In the genomic region with DNA sequence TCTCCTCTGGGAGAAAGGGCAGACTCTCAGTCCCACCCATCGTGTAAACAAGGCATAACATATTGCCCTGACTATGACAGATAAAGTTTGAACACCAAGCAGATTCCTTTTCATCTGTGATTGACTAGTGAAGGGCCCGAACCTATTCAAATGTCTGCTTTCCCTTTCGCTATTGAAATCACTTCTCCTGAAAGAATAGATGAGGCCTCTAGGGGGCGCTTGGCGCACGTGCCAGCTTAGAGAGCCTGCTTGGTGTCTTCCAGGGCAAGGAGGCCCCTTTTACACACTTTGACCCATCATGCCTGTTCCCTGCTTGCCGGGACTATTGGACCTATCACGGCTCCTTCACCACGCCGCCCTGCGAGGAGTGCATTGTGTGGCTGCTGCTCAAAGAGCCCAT, we compare ENCODE assay signal across 8 mouse cellular contexts. TPM values are rescaled to one million over a fixed set of nuclear protein-coding genes. Genes with fewer than 3 reads are reported as not detected.
A peak's percentile ranks its signal among the peaks of the same experiment; 100 is the strongest.
DNase-seq lines count a peak whose midpoint lies in the region; ATAC-seq and TF ChIP-seq lines count a peak whose summit lies in the region.

No protein-coding gene starts in this region.

- H3K27ac ChIP-seq in intestine, postnatal 0 days (ENCODE audit: low read depth, low read length), result no peak overlapping the region
- no peak overlapping the region for H3K27ac ChIP-seq in liver, embryonic 11.5 days (ENCODE audit: low read depth, low read length)

- ATAC-seq in intestine, postnatal 0 days, result peak; percentile 86
- ATAC-seq in liver, embryonic 11.5 days (replicated peaks; ENCODE audit: low FRiP score), result peak; percentile 69

- TF ChIP-seq POLR2A in myocyte (IDR thresholded peaks at IDR 0.05; ENCODE audit: insufficient read length, low read depth), result no peak

- DNase-seq in urinary bladder, adult 18-20 months (ENCODE audit: low spot score in 2 of 2), result peak; percentile 49 to 58
- DNase-seq in urinary bladder, postnatal 10 days (ENCODE audit: low spot score), result no peak
- DNase-seq in embryo, embryonic 10.5 days (ENCODE audit: low spot score), result peak; percentile 85
- DNase-seq in gastrocnemius, postnatal 4 days (ENCODE audit: low spot score in 2 of 2), result peak; percentile 43 to 71
- no peak for DNase-seq in liver, embryonic 11.5 days (ENCODE audit: low spot score)
- DNase-seq in spleen, postnatal 4 days (ENCODE audit: low spot score in 2 of 2), result peak; percentile 81 to 91

- H3K27me3 ChIP-seq in intestine, postnatal 0 days (replicated peaks; ENCODE audit: control insufficient read depth, insufficient read depth, low read length), result no peaks in the 10 kb centered on the region
- no peaks in the 10 kb centered on the region for H3K27me3 ChIP-seq in liver, embryonic 11.5 days (replicated peaks; ENCODE audit: control insufficient read depth, insufficient read depth, low read length)
- H3K27me3 ChIP-seq in myocyte (ENCODE audit: control insufficient read depth, insufficient read depth, insufficient read length), result no peaks in the 10 kb centered on the region

- peak overlapping the region; percentile 51 for H3K4me2 ChIP-seq in intestine, postnatal 0 days (replicated peaks; ENCODE audit: low read depth)
- H3K4me2 ChIP-seq in liver, embryonic 11.5 days, result peak overlapping the region; percentile 60
- peak overlapping the region; percentile 59 for H3K4me2 ChIP-seq in myocyte (ENCODE audit: low read depth)

- WGBS in intestine, postnatal 0 days, result 19% methylated on average over 11 of the region's 11 CpGs
- WGBS in liver, embryonic 11.5 days, result 24% methylated on average over 11 of the region's 11 CpGs

- no peak overlapping the region for H3ac ChIP-seq in myocyte (ENCODE audit: control insufficient read depth, insufficient read length)

- H3K9ac ChIP-seq in intestine, postnatal 0 days (ENCODE audit: low read depth, low read length), result no peak overlapping the region
- no peak overlapping the region for H3K9ac ChIP-seq in liver, embryonic 11.5 days (ENCODE audit: low read depth, low read length)

- H3K4me3 ChIP-seq in intestine, postnatal 0 days (ENCODE audit: low read depth, low read length), result no peak overlapping the region
- H3K4me3 ChIP-seq in liver, embryonic 11.5 days (ENCODE audit: low read depth, low read length), result 0 out of 2 replicates have a peak overlapping the region, but pooled peaks have one; percentile 20
- H3K4me3 ChIP-seq in myocyte, result peak overlapping the region; percentile 1

- no peaks in the 10 kb centered on the region for H3K36me3 ChIP-seq in intestine, postnatal 0 days (ENCODE audit: control insufficient read depth, insufficient read depth)
- H3K36me3 ChIP-seq in liver, embryonic 11.5 days (ENCODE audit: control insufficient read depth, insufficient read depth, low read length), result no peaks in the 10 kb centered on the region
- no peaks in the 10 kb centered on the region for H3K36me3 ChIP-seq in myocyte (ENCODE audit: control insufficient read depth, insufficient read depth)

- peak; percentile 86 for TF ChIP-seq CTCF in intestine, postnatal 0 days (IDR thresholded peaks at IDR 0.05; ENCODE audit: low read depth)

- no peaks in the 10 kb centered on the region for H3K79me2 ChIP-seq in myocyte (ENCODE audit: control insufficient read depth, insufficient read depth)

- H3K4me1 ChIP-seq in intestine, postnatal 0 days (replicated peaks; ENCODE audit: control insufficient read depth, insufficient read depth, low read length), result no peaks in the 10 kb centered on the region
- H3K4me1 ChIP-seq in liver, embryonic 11.5 days (replicated peaks; ENCODE audit: control insufficient read depth, insufficient read depth, low read length), result 0 out of 2 replicates have a peak, but pooled peaks cover 1% of the 10 kb centered on the region

- H3K9me3 ChIP-seq in intestine, postnatal 0 days (ENCODE audit: control insufficient read depth), result no peaks in the 10 kb centered on the region
- H3K9me3 ChIP-seq in liver, embryonic 11.5 days (ENCODE audit: control insufficient read depth, low read length), result no peaks in the 10 kb centered on the region

TF ChIP-seq in myocyte, 11 proteins besides CTCF, POLR2A, EP300 and RAD21:
- TF ChIP-seq REST (IDR thresholded peaks at IDR 0.05; ENCODE audit: insufficient read depth, insufficient read length) (no peak), E2F4 (IDR thresholded peaks at IDR 0.05; ENCODE audit: insufficient read depth) (no peak), USF1 (IDR thresholded peaks at IDR 0.05; ENCODE audit: low read depth) (no peak), MYOG (IDR thresholded peaks at IDR 0.05; ENCODE audit: control insufficient read depth in 1 of 3, insufficient read depth in 1 of 3, insufficient read length in 2 of 3, low read depth in 2 of 3) (no peak), TCF3 (IDR thresholded peaks at IDR 0.05; ENCODE audit: insufficient read length, low read depth) (no peak), TCF12 (IDR thresholded peaks at IDR 0.05; ENCODE audit: insufficient read depth, poor library complexity, severe bottlenecking) (no peak), POLR2AphosphoS2 (IDR thresholded peaks at IDR 0.05; ENCODE audit: insufficient read length, low read depth) (no peak), MYOD1 (IDR thresholded peaks at IDR 0.05; ENCODE audit: control insufficient read depth in 1 of 3, insufficient read length in 2 of 3, low read depth in 2 of 3) (no peak), MAX (IDR thresholded peaks at IDR 0.05; ENCODE audit: low read depth) (no peak), SRF (IDR thresholded peaks at IDR 0.05; ENCODE audit: control insufficient read depth, insufficient read length, low read depth) (no peak)
TF ChIP-seq in myocyte: peak in this region for 0.

RNA-seq across cellular contexts. Expression of a gene that starts 6.5 kb away (rescaled TPM):
- total RNA-seq in gastrocnemius, postnatal 4 days (2021), result 1,000 to 10,000 TPM; 1,435 to 1,848 TPM
- polyA plus RNA-seq in intestine, postnatal 0 days (2015; fragmentation: Nextera tagmentation; extraction: Ambion mirVana), result 1.4 TPM in 2 replicates
- polyA plus RNA-seq in liver, embryonic 11.5 days (2014; fragmentation: Nextera tagmentation; extraction: Ambion mirVana), result 3.2 and 3.5 TPM in 2 replicates
- polyA plus RNA-seq in myocyte (2012; fragmentation: generic; extraction: Trizol), result 22.3 TPM

RNA-seq across cellular contexts. Expression of a gene that starts 16.3 kb away (rescaled TPM):
- 1 to 10 TPM; 4.6 to 6.4 TPM for total RNA-seq in gastrocnemius, postnatal 4 days (2021)
- 28.4 and 39.5 TPM in 2 replicates for polyA plus RNA-seq in intestine, postnatal 0 days (2015; fragmentation: Nextera tagmentation; extraction: Ambion mirVana)
- polyA plus RNA-seq in liver, embryonic 11.5 days (2014; fragmentation: Nextera tagmentation; extraction: Ambion mirVana), result 1,283 and 1,400 TPM in 2 replicates
- polyA plus RNA-seq in myocyte (2012; fragmentation: generic; extraction: Trizol), result 5.6 TPM

Comparison
In these comparisons a context has a peak if more than half of its experiments do, and no peak if none do; other contexts are left out.
1. DNase-seq: peak in urinary bladder, adult 18-20 months (2 of 2), embryo, embryonic 10.5 days (single experiment), gastrocnemius, postnatal 4 days (2 of 2) and spleen, postnatal 4 days (2 of 2); none in urinary bladder, postnatal 10 days (single experiment) and liver, embryonic 11.5 days (single experiment).
2. RNA of a gene that starts 16.3 kb away (polyA plus RNA-seq): 1,283 to 1,400 TPM in liver, embryonic 11.5 days; 28.4 to 39.5 TPM in intestine, postnatal 0 days and 5.6 TPM in myocyte (single experiment); every median in the first group is over 10 times any median in the second.
3. Peak in every context shown above with its lines, with median percentiles within 50 percentile points of each other: H3K4me2 ChIP-seq.